Mouse (Mus musculus) MEL (cell line): ENCODE results near the gene Antxr1. TPM values are rescaled to one million over a fixed set of nuclear protein-coding genes. Genes with fewer than 3 reads are reported as not detected.
A peak's percentile ranks its signal among the peaks of the same experiment; 100 is the strongest.

Experiments used
- DNase-seq: peaks from one replicate; pipeline ENCODE4 v3.0.0; 2011; ENCODE audit warnings: low read depth, low spot score
- H3K27ac ChIP-seq: 2 replicates; pipeline ENCODE4 v1.5.1; 2012; ENCODE audit warnings: low read depth, mild to moderate bottlenecking, control low read depth, low read length, moderate library complexity; ENCODE audit not compliant: control insufficient read depth
- H3K27me3 ChIP-seq, 2 experiments: fragments of 150-350 bp in 1 of 2; sonication (generic) in 1 of 2; 2 replicates each; pipeline ENCODE4 v1.6.1; 2012; ENCODE audit warnings: low read length in 2 of 2, mild to moderate bottlenecking in 2 of 2, improper control_type of control experiment in 1 of 2, moderate library complexity in 1 of 2; ENCODE audit not compliant: insufficient read depth in 2 of 2, control insufficient read depth in 1 of 2
- H3K36me3 ChIP-seq, 2 experiments: 2 replicates each; pipeline ENCODE4 v1.6.1; 2012 to 2014; ENCODE audit warnings: low read length in 2 of 2, improper control_type of control experiment in 1 of 2, inconsistent platforms in 1 of 2, mild to moderate bottlenecking in 1 of 2; ENCODE audit not compliant: insufficient read depth in 2 of 2, control insufficient read depth in 1 of 2
- H3K4me1 ChIP-seq, 2 experiments: fragments of 150-350 bp in 1 of 2; sonication (generic) in 1 of 2; 2 replicates each; pipeline ENCODE4 v1.6.1; 2012; ENCODE audit warnings: low read length in 2 of 2, improper control_type of control experiment in 1 of 2, mild to moderate bottlenecking in 1 of 2; ENCODE audit not compliant: insufficient read depth in 2 of 2, control insufficient read depth in 1 of 2
- H3K4me3 ChIP-seq, 2 experiments: fragments of 150-350 bp in 1 of 2; sonication (generic) in 1 of 2; 2 replicates each; pipeline ENCODE4 v1.5.1; 2012; ENCODE audit warnings: low read depth in 2 of 2, low read length in 2 of 2, mild to moderate bottlenecking in 2 of 2, moderate library complexity in 2 of 2, control low read depth in 1 of 2, improper control_type of control experiment in 1 of 2; ENCODE audit not compliant: control insufficient read depth in 1 of 2, insufficient read depth in 1 of 2
- H3K79me2 ChIP-seq: 2 replicates; pipeline ENCODE4 v1.6.1; 2012; ENCODE audit warnings: mild to moderate bottlenecking, low read length, moderate library complexity; ENCODE audit not compliant: control insufficient read depth, poor library complexity, insufficient read depth
- H3K9ac ChIP-seq: 2 replicates; pipeline ENCODE4 v1.6.1; 2012; ENCODE audit warnings: low read depth, mild to moderate bottlenecking, control low read depth, low read length, moderate library complexity; ENCODE audit not compliant: control insufficient read depth, poor library complexity, severe bottlenecking
- H3K9me3 ChIP-seq: fragments of 150-350 bp; sonication (generic); replicated peaks from 2 replicates; pipeline ENCODE4 v1.6.1; 2012; ENCODE audit warnings: mild to moderate bottlenecking, low read length, improper control_type of control experiment, moderate library complexity; ENCODE audit not compliant: insufficient read depth
- CTCF ChIP-seq, 3 experiments: IDR thresholded peaks in 2 of 3; conservative IDR thresholded peaks in 1 of 3; 2 replicates each; pipeline ENCODE4 v1.5.1; 2011 to 2012; ENCODE audit warnings: low read length in 3 of 3, low read depth in 2 of 3, mild to moderate bottlenecking in 2 of 3, improper control_type of control experiment in 1 of 3, inconsistent platforms in 1 of 3, mixed read lengths in 1 of 3, moderate library complexity in 1 of 3; ENCODE audit not compliant: control insufficient read depth in 1 of 3, insufficient read depth in 1 of 3, poor library complexity in 1 of 3, severe bottlenecking in 1 of 3
- EP300 ChIP-seq, 2 experiments: IDR thresholded peaks; 2 replicates each; pipeline ENCODE4 v1.6.1; 2011; ENCODE audit warnings: improper control_type of control experiment in 2 of 2, low read length in 2 of 2, low read depth in 1 of 2, mild to moderate bottlenecking in 1 of 2
- GATA1 ChIP-seq: IDR thresholded peaks from 2 replicates; pipeline ENCODE4 v1.6.1; 2011; ENCODE audit warnings: low read depth, low read length, improper control_type of control experiment
- JUND ChIP-seq: IDR thresholded peaks from 2 replicates; pipeline ENCODE4 v1.6.1; 2011; ENCODE audit warnings: low read depth, mild to moderate bottlenecking, improper control_type of control experiment, low read length
- KAT2A ChIP-seq: conservative IDR thresholded peaks from 2 replicates; pipeline ENCODE4 v1.6.1; 2012; ENCODE audit warnings: low read depth, low read length, improper control_type of control experiment, inconsistent platforms
- MAFK ChIP-seq: IDR thresholded peaks from 2 replicates; pipeline ENCODE4 v1.6.1; 2011; ENCODE audit warnings: low read depth, mild to moderate bottlenecking, low read length, improper control_type of control experiment, borderline replicate concordance
- MAX ChIP-seq: IDR thresholded peaks from 2 replicates; pipeline ENCODE4 v1.6.1; 2011; ENCODE audit warnings: low read length, improper control_type of control experiment
- MAZ ChIP-seq: IDR thresholded peaks from 2 replicates; pipeline ENCODE4 v1.6.1; 2012; ENCODE audit warnings: low read depth, mild to moderate bottlenecking, inconsistent platforms, low read length, improper control_type of control experiment
- MEF2A ChIP-seq: IDR thresholded peaks from 2 replicates; pipeline ENCODE4 v1.6.1; 2014; ENCODE audit warnings: low read depth, mild to moderate bottlenecking, inconsistent platforms, low read length, improper control_type of control experiment; ENCODE audit not compliant: poor library complexity, insufficient replicate concordance, severe bottlenecking; ENCODE audit errors: extremely low read depth
- MXI1 ChIP-seq: IDR thresholded peaks from 2 replicates; pipeline ENCODE4 v1.6.1; 2011; ENCODE audit warnings: mild to moderate bottlenecking, low read depth, low read length, improper control_type of control experiment
- NRF1 ChIP-seq: IDR thresholded peaks from 2 replicates; pipeline ENCODE4 v1.6.1; 2014; ENCODE audit warnings: low read depth, mild to moderate bottlenecking, inconsistent platforms, low read length, improper control_type of control experiment, moderate library complexity; ENCODE audit not compliant: poor library complexity, insufficient read depth, severe bottlenecking
- POLR2A ChIP-seq, 2 experiments: IDR thresholded peaks; 2 replicates each; pipeline ENCODE4 v1.6.1; 2011 to 2012; ENCODE audit warnings: low read length in 2 of 2, mild to moderate bottlenecking in 2 of 2, control low read depth in 1 of 2, improper control_type of control experiment in 1 of 2, low read depth in 1 of 2, moderate library complexity in 1 of 2; ENCODE audit not compliant: control insufficient read depth in 1 of 2, insufficient read depth in 1 of 2, poor library complexity in 1 of 2
- POLR2AphosphoS2 ChIP-seq: IDR thresholded peaks from 2 replicates; pipeline ENCODE4 v1.6.1; 2011; ENCODE audit warnings: low read length, improper control_type of control experiment
- POLR2AphosphoS5 ChIP-seq: IDR thresholded peaks from 2 replicates; pipeline ENCODE4 v1.6.1; 2012; ENCODE audit warnings: low read depth, borderline replicate concordance, mild to moderate bottlenecking, inconsistent platforms, low read length, moderate library complexity, mixed read lengths
- TAL1 ChIP-seq: IDR thresholded peaks from 2 replicates; pipeline ENCODE4 v1.6.1; 2012; ENCODE audit warnings: mild to moderate bottlenecking, inconsistent platforms, low read length, moderate library complexity, mixed read lengths
- TBP ChIP-seq: IDR thresholded peaks from 2 replicates; pipeline ENCODE4 v1.8.0; 2011; ENCODE audit warnings: low read depth, low read length, improper control_type of control experiment
- USF2 ChIP-seq, 2 experiments: IDR thresholded peaks; 2 replicates each; pipeline ENCODE4 v1.6.1; 2011 to 2012; ENCODE audit warnings: improper control_type of control experiment in 2 of 2, low read length in 2 of 2, borderline replicate concordance in 1 of 2, inconsistent platforms in 1 of 2, low read depth in 1 of 2, mild to moderate bottlenecking in 1 of 2; ENCODE audit not compliant: insufficient read depth in 1 of 2
- ZC3H11A ChIP-seq: IDR thresholded peaks from 2 replicates; pipeline ENCODE4 v1.6.1; 2012; ENCODE audit warnings: low read depth, mild to moderate bottlenecking, inconsistent platforms, low read length, improper control_type of control experiment
- ZKSCAN1 ChIP-seq: IDR thresholded peaks from 2 replicates; pipeline ENCODE4 v1.6.1; 2012; ENCODE audit warnings: low read depth, mild to moderate bottlenecking, inconsistent platforms, low read length, improper control_type of control experiment, moderate library complexity
- ZMIZ1 ChIP-seq: IDR thresholded peaks from 2 replicates; pipeline ENCODE4 v1.6.1; 2012; ENCODE audit warnings: low read depth, mild to moderate bottlenecking, inconsistent platforms, low read length, improper control_type of control experiment, moderate library complexity
- polyA plus RNA-seq, 2 experiments: library from polyadenylated mRNA; stranded (reverse) in 1 of 2; unstranded in 1 of 2; fragments of >175 nt in 1 of 2; fragments of >200 nt in 1 of 2; gene quantifications; 2 replicates each; pipeline versions ENCODE4 v1.2.1 to v1.2.4; 2012; ENCODE audit warnings: low replicate concordance in 2 of 2, low read depth in 1 of 2; ENCODE audit not compliant: insufficient read length in 2 of 2, insufficient read depth in 1 of 2, missing spikeins in 1 of 2
- total RNA-seq: library from RNA; depleted of rRNA; stranded (reverse); fragments of 300-350 nt; gene quantifications from 2 replicates; pipeline ENCODE4 v1.2.3, GENCODE M21; 2012

Antxr1 gene
- total and polyA plus RNA-seq, 3 experiments = 0.10 TPM; not detected in 2

- TF ChIP-seq MXI1 = no peak
- peak; percentile 21; the same call in 1 of the 2 replicates for TF ChIP-seq ZC3H11A
- TF ChIP-seq CTCF (IDR thresholded peaks at IDR 0.05 in 2 of 3, conservative IDR thresholded peaks at IDR 0.05 in 1 of 3; ENCODE audit: control insufficient read depth in 1 of 3, insufficient read depth in 1 of 3, low read depth in 2 of 3, low read length in 3 of 3, poor library complexity in 1 of 3, severe bottlenecking in 1 of 3) = peak; percentile 52 to 64 (median 61)
- TF ChIP-seq JUND = no peak
Measured at GRCm38 (mm10) chr6:87120661-87121060, 215.0 kb downstream of the Antxr1 start (continued).

GRCm38 (mm10) chr6:87119975-87120374 is 215.6 kb downstream of the Antxr1 start:
- DNase-seq = no peak
- no peaks in the 10 kb centered on the region for H3K4me1 ChIP-seq
- no peak overlapping the region for H3K27ac ChIP-seq
- no peaks in the 10 kb centered on the region for H3K36me3 ChIP-seq
- no peak overlapping the region for H3K9ac ChIP-seq
- H3K9me3 ChIP-seq = no peaks in the 10 kb centered on the region
- TF ChIP-seq NRF1 (no peak), KAT2A (no peak), EP300 (IDR thresholded peaks at IDR 0.05; ENCODE audit: low read depth in 1 of 2, low read length in 2 of 2) (no peak), TAL1 (no peak), MAZ (no peak), TBP (no peak), USF2 (IDR thresholded peaks at IDR 0.05; ENCODE audit: borderline replicate concordance in 1 of 2, insufficient read depth in 1 of 2, low read depth in 1 of 2, low read length in 2 of 2) (no peak), JUND (no peak), MAX (no peak), ZMIZ1 (no peak), POLR2AphosphoS5 (no peak), MAFK (no peak), POLR2A (IDR thresholded peaks at IDR 0.05; ENCODE audit: control insufficient read depth in 1 of 2, insufficient read depth in 1 of 2, low read depth in 1 of 2, low read length in 2 of 2, poor library complexity in 1 of 2) (no peak), MEF2A (no peak), ZKSCAN1 (no peak), MXI1 (no peak), POLR2AphosphoS2 (no peak), GATA1 (no peak)
- H3K27me3 ChIP-seq = peaks cover 10 to 19% of the 10 kb centered on the region in 2 experiments
- H3K79me2 ChIP-seq = no peaks in the 10 kb centered on the region
- no peak overlapping the region for H3K4me3 ChIP-seq
